Mouse (Mus musculus): Measurements from ENCODE around the gene Cmtm2a. TPM values are rescaled to one million over a fixed set of nuclear protein-coding genes. Genes with fewer than 3 reads are reported as not detected.
"Not testable (repeated sequence)": the region's sequence is repeated elsewhere in the genome, so short reads cannot be mapped to it uniquely, and the experiment has no call there.

Cmtm2a gene
- polyA plus RNA-seq (2015; fragmentation: Nextera tagmentation; extraction: Ambion mirVana): not detected in 2 replicates

DNA sequence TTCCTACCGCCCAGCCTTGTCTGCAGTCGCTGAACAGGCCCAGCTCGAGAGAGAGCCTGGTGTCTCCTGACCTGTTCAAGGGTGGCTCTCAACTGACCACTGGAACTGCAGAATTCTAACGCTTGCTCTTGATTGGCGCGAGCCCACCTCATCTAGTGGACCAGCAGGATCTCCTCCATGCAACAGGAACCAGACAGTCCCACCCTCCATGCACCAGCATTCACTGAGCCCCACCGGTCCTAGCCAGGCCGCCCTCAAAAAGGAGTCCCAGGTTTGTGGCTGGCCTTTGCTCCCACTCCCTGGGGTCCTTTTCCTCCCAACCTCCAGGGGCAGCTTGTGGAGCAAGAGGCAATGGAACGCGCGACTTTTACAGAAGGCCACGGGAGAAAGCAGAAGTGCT lies at the start of gene Cmtm2a:
TSS of gene Cmtm2a (minus strand) at position 101 of the 400 bp plus-strand sequence.
- ATAC-seq; H3K27ac ChIP-seq; H3K4me1 ChIP-seq (replicated peaks); H3K4me2 ChIP-seq (replicated peaks); H3K9me3 ChIP-seq; H3K4me3 ChIP-seq (replicated peaks); H3K9ac ChIP-seq (replicated peaks); H3K36me3 ChIP-seq; H3K27me3 ChIP-seq: not testable (repeated sequence)
- 90% methylated on average over 12 of the region's 12 CpGs for WGBS

DNA sequence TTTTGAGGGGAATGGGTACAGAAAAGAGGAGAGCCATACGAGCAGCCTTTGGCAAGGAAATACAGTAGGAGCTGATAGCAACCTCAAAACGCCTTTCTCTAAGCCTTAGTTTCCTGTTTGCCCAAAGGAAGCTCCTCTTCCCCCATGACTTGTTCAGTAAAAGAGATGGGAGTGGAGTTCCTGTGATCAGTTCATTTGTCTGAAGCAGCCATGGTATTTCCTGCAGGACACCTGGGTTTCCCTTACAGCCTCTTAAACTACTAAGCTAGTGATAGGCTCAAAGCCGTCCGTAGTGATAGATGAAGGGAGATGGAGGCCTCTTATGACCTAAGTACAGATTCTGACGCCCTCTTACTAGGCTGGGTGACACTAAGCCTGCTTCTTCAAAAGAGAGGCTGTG lies 49.4 kb upstream of the Cmtm2a start:
- Histone ChIP-seq H3K9ac (replicated peaks) (no peak overlapping the region), H3K4me3 (replicated peaks) (no peak overlapping the region), H3K27ac (no peak overlapping the region), H3K9me3 (no peaks in the 10 kb centered on the region), H3K4me1 (replicated peaks) (peaks cover 19% of the 10 kb centered on the region), H3K36me3 (0 out of 2 replicates have a peak, but pooled peaks cover 8% of the 10 kb centered on the region), H3K27me3 (no peaks in the 10 kb centered on the region), H3K4me2 (replicated peaks) (no peak overlapping the region)
- 87% methylated on average over 5 of the region's 5 CpGs for WGBS
- ATAC-seq: no peak

DNA sequence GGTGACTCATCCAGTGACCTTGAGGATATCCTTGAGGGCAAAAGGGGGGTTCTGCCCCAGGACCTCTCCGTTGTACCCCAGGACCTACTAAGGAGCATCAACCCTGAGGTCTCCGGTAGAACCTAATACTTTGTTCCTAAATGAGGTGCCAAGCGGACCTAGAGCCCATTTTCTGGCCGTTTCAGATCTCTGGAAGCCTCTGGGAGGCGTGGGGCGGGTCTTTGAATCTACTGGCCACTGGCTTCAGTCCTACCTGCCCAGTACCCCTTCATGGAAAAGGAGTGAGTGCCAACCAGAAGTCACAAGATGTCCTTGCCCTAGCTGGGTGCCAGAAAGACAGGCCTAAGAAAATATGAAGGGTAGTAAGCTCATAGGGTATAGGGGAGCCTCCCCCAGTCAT lies 48.7 kb upstream of the Cmtm2a start:
- no peak; the same call in 1 of the 2 replicates for ATAC-seq
- H3K36me3 ChIP-seq: 0 out of 2 replicates have a peak, but pooled peaks cover 6% of the 10 kb centered on the region
- no peaks in the 10 kb centered on the region for H3K9me3 ChIP-seq
- peaks cover 19% of the 10 kb centered on the region for H3K4me1 ChIP-seq (replicated peaks)
- H3K27me3 ChIP-seq: no peaks in the 10 kb centered on the region
- H3K4me3 ChIP-seq (replicated peaks): peak overlapping the region; percentile 61; the same call in 1 of the 2 replicates
- H3K4me2 ChIP-seq (replicated peaks): peak overlapping the region; percentile 84
- H3K9ac ChIP-seq (replicated peaks): no peak overlapping the region
- 56% methylated on average over 6 of the region's 6 CpGs for WGBS
- H3K27ac ChIP-seq: no peak overlapping the region

DNA sequence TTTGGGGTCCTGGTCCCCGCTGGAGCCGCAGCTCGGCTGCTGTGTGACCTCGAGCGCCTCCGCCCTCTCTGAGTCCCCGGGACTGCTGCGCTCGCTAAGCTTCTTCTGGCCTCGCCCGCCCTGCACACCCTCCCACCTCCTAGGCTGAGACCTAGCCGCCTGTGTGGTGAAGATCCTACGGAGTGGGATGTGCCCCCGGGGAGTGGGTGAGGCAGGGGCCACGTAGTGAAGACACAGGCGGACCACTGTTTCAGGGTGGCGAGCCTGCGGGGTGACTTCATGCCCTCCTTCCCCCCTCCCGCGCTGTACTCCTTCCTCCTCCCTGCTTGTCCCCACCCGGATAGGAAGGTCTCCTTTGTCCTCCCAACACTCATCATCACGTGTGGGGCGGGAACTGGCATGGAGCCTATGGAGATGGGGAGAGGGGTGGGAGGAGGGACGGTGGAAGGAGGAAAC lies 48.2 kb upstream of the Cmtm2a start:
- H3K4me2 ChIP-seq (replicated peaks): peak overlapping the region; percentile 84
- 0 out of 2 replicates have a peak, but pooled peaks cover 3% of the 10 kb centered on the region for H3K36me3 ChIP-seq
- H3K9me3 ChIP-seq: no peaks in the 10 kb centered on the region
- peak; percentile 75 for ATAC-seq
- H3K9ac ChIP-seq (replicated peaks): peak overlapping the region; percentile 77
- peak overlapping the region; percentile 44 for H3K27ac ChIP-seq
- WGBS: 1% methylated on average over 24 of the region's 24 CpGs
- H3K4me3 ChIP-seq (replicated peaks): peak overlapping the region; percentile 61
- no peaks in the 10 kb centered on the region for H3K27me3 ChIP-seq
- peaks cover 19% of the 10 kb centered on the region for H3K4me1 ChIP-seq (replicated peaks)

DNA sequence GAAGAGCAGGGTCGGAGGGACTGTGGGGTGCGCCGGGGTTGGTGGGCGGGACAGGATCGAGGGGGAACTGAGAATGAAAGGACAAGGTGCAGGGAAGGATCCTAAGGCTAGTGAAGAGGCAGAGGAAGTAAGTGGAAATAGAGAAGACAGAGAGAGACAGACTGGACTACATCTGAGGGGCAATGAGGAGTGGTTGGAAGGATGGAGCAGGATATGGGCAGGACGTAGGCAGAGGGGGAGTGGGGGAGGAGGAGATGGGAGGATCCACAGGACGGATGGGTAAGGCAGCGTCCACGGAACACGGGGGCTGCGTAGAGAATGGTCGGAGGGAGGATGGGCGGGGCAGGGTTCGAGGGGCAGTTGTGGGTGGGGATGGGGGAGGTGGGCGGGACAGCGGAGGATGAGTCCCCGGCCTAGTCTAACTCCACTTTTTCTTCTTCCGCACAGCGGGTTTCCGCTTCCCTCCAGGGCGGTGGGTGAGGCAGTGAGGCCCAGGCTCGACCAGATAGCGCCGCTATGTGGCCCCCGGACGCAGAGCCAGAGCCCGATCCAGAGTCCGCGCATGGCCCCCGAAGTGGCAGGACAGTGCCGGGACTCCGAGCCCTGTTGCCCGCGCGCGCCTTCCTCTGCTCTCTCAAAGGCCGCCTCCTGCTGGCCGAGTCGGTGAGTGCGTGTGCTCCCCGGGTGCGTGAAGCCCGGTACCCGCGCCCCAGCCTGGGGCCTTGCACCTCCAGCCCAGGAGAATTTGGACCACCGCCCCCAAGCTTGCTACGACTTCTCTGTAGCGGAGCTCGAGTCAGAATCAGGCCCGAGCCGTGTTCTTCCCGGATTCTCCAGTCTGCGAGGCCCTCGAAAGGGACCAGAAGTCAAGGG lies 47.5 kb upstream of the Cmtm2a start:
- under 1% methylated on average over 54 of the region's 54 CpGs for whole genome bisulfite sequencing
- Histone ChIP-seq H3K9ac (replicated peaks) (peak overlapping the region; percentile 77), H3K9me3 (no peaks in the 10 kb centered on the region), H3K27me3 (no peaks in the 10 kb centered on the region), H3K4me2 (replicated peaks) (peak overlapping the region; percentile 84), H3K27ac (peak overlapping the region; percentile 44), H3K4me1 (replicated peaks) (peaks cover 19% of the 10 kb centered on the region), H3K4me3 (replicated peaks) (peak overlapping the region; percentile 61), H3K36me3 (0 out of 2 replicates have a peak, but pooled peaks cover 2% of the 10 kb centered on the region)
- ATAC-seq: peak; percentile 84

DNA sequence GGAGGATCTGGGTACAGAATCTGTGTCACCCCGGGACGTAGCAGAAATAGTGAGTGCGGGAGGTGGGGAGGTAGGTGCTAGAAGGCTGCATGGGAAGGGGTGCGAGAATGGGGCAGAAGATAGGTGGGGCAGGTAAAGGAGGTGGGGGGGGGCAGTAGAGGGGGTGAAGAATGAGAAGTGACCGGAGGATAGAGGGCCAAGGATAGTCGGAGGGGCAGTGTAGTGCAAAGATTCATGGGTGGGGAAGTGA lies 46.9 kb upstream of the Cmtm2a start:
- Histone ChIP-seq H3K4me1 (replicated peaks) (peaks cover 19% of the 10 kb centered on the region), H3K9me3 (no peaks in the 10 kb centered on the region), H3K4me3 (replicated peaks) (peak overlapping the region; percentile 61), H3K9ac (replicated peaks) (peak overlapping the region; percentile 77), H3K36me3 (no peaks in the 10 kb centered on the region), H3K27ac (no peak overlapping the region), H3K27me3 (no peaks in the 10 kb centered on the region), H3K4me2 (replicated peaks) (peak overlapping the region; percentile 84)
- peak; percentile 24 for ATAC-seq
- WGBS: 3% methylated on average over 6 of the region's 6 CpGs

DNA sequence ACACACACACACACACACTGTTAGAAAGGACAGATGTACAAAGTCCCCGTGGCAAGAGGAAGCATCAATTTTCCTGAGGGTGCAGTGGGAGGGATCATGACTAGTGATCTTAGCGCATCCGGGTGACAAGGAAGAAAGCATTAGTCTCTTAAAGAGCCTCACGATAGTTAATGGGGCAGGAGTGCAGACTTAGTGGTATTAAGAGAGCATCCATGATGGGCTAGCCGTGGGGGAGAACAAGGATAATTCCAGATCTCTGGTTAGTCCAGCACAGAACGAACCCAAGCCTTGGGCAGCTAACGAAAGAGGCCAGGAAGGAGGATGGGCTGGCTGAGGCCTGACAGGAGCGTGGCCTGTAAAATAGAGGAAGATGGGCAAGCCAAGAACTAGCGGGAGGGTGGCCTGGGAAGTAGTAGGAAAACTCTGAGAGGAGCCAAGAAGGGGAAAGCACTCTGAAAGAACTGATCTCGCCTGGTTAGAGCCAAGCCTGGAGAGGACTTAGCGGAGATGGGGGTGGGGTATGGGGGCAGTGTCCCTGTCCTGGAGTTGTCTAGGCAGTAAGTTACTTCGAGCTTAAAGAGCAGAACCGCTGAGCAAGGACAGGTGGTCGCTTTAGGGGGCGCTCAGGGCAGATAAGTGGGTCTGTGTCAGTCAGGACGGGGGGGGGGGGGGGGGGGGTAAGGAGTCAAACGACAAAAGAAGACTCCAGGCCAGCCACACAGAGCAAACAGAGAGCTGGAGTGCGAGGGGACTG lies 46.4 kb upstream of the Cmtm2a start, which contains the start of gene Cmtm3:
TSS of gene Cmtm3 (plus strand) at position 182 of the 754 bp plus-strand sequence.
- Histone ChIP-seq H3K27ac (no peak within 1 kb of the TSS), H3K9ac (replicated peaks) (peak within 1 kb of the TSS; percentile 77), H3K4me3 (replicated peaks) (peak within 1 kb of the TSS; percentile 61), H3K4me2 (replicated peaks) (peak within 1 kb of the TSS; percentile 84), H3K9me3 (no peaks in the 10 kb centered on the region), H3K36me3 (no peaks in the 10 kb centered on the region), H3K4me1 (replicated peaks) (peaks cover 19% of the 10 kb centered on the region), H3K27me3 (no peaks in the 10 kb centered on the region)
- ATAC-seq: no peak
- WGBS: 14% methylated on average over 16 of the region's 18 CpGs

DNA sequence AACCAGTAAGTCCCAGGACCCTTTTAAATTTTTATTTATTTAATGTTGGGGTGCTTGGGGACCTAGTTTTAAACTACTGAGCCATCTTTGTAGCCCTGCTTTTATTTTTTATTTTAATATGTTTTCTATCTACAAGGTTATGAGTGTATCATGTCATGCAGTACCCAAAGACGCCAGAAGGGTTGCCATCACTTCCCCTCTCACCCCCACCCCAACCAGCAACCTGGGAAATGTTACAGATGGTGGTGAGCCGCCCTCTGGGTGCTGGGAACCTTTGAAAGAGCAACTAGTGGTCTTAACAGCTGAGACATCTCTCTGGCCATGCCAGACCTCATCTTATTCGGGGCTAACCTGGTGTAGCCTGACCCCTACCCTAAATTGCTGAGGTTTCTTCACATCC lies 44.9 kb upstream of the Cmtm2a start:
- H3K4me1 ChIP-seq (replicated peaks): peaks cover 19% of the 10 kb centered on the region
- H3K9ac ChIP-seq (replicated peaks): no peak overlapping the region
- 57% methylated on average over 3 of the region's 3 CpGs for WGBS
- no peak for ATAC-seq
- H3K36me3 ChIP-seq: no peaks in the 10 kb centered on the region
- no peaks in the 10 kb centered on the region for H3K27me3 ChIP-seq
- no peak overlapping the region for H3K27ac ChIP-seq
- no peak overlapping the region for H3K4me2 ChIP-seq (replicated peaks)
- no peak overlapping the region for H3K4me3 ChIP-seq (replicated peaks)
- no peaks in the 10 kb centered on the region for H3K9me3 ChIP-seq

DNA sequence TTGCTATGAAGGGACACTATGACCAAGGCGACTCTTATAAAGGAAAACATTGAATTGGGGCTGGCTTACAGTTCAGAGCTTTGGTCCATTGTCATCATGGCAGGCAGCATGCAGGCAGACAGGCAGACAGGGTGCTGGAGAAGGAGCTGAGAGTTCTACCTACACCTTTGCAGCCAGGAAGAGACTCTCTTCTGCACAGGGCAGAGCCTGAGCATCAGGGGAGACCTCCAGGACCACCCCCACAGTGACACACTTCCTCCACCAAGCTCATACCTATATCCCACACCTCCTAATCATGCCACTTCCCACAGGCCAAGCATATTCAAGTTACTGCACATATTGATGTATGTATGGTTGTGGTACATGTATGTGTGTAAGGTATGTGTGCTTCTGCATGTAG lies 43.8 kb upstream of the Cmtm2a start:
- no peak overlapping the region for H3K4me2 ChIP-seq (replicated peaks)
- no peak overlapping the region for H3K27ac ChIP-seq
- ATAC-seq: no peak
- no peak overlapping the region for H3K9ac ChIP-seq (replicated peaks)
- no peaks in the 10 kb centered on the region for H3K27me3 ChIP-seq
- 85% methylated on average over 1 of the region's 1 CpGs for WGBS
- no peaks in the 10 kb centered on the region for H3K36me3 ChIP-seq
- peaks cover 19% of the 10 kb centered on the region for H3K4me1 ChIP-seq (replicated peaks)
- H3K9me3 ChIP-seq: no peaks in the 10 kb centered on the region
- no peak overlapping the region for H3K4me3 ChIP-seq (replicated peaks)

DNA sequence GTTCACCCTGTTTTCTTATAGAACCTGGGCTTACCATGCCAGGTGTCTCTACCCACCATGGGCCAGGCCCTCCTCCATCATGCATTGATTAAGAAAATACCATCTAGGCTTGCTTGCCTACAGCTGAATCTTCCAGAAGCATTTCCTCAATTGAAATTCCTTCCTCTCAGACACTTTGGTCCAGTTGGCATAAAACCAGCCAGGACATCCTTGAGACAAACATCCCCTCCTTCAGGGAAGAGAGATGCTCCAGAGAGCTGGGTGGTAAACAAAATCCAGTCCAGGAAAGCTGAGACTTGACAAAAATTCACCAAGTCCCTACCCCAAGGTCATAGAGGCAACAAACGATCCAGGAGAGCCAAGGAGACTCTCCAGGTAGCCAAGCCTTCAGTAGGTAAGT lies 41.2 kb upstream of the Cmtm2a start:
- Histone ChIP-seq H3K27ac (no peak overlapping the region), H3K9ac (replicated peaks) (no peak overlapping the region), H3K36me3 (no peaks in the 10 kb centered on the region), H3K27me3 (no peaks in the 10 kb centered on the region), H3K4me2 (replicated peaks) (no peak overlapping the region), H3K4me3 (replicated peaks) (no peak overlapping the region), H3K4me1 (replicated peaks) (no peaks in the 10 kb centered on the region), H3K9me3 (no peaks in the 10 kb centered on the region)
- 83% methylated on average over 1 of the region's 1 CpGs for WGBS
- ATAC-seq: no peak

DNA sequence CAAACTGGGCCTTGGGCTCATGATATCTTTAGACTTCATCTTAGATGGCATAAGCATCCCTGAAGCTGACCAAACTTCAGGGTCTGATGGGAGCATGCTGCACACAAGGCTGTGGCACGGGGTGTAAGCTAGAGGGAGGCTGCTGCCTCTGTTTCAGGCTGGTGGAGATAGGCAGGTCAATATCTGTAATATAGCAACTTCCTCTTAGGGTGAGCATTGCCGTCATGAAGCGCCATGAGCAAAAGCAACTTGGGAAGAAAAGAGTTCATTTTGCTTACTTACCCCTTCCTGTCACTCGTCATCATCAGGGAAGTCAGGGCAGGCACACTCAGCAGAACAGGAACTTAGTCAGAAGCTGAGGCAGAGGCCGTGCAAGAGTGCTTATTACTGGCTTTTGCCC lies 40.8 kb upstream of the Cmtm2a start:
- no peak for ATAC-seq
- Histone ChIP-seq H3K27ac (no peak overlapping the region), H3K4me3 (replicated peaks) (no peak overlapping the region), H3K27me3 (no peaks in the 10 kb centered on the region), H3K4me2 (replicated peaks) (no peak overlapping the region), H3K9ac (replicated peaks) (no peak overlapping the region), H3K4me1 (replicated peaks) (no peaks in the 10 kb centered on the region), H3K36me3 (no peaks in the 10 kb centered on the region), H3K9me3 (no peaks in the 10 kb centered on the region)
- 81% methylated on average over 5 of the region's 5 CpGs for WGBS

All from midbrain, embryonic 13.5 days (tissue).